Mouse (Mus musculus) testis, postnatal 10 days (tissue): ENCODE measurements around the gene Tex46.

Experiments
- DNase-seq: peaks from one replicate; pipeline ENCODE4 v3.0.0; 2021; ENCODE audit warnings: low spot score

Tex46 gene

GRCm38 (mm10) chr4:136610387-136610856 is at the start of gene Tex46:
Gene Tex46, plus strand, starts transcription at chr4:136610437.
- no peak for DNase-seq

- DNase-seq = no peak
Observed at GRCm38 (mm10) chr4:136562755-136563154, 47.5 kb upstream of the Tex46 start.

GRCm38 (mm10) chr4:136568629-136569028 is 41.6 kb upstream of the Tex46 start:
- no peak for DNase-seq

- DNase-seq = no peak
Observed at GRCm38 (mm10) chr4:136569998-136570397, 40.2 kb upstream of the Tex46 start.

GRCm38 (mm10) chr4:136581885-136582284 is 28.4 kb upstream of the Tex46 start:
- DNase-seq = no peak

GRCm38 (mm10) chr4:136587221-136587827 is 22.9 kb upstream of the Tex46 start:
- DNase-seq = no peak

GRCm38 (mm10) chr4:136588003-136588402 is 22.2 kb upstream of the Tex46 start:
- no peak for DNase-seq

GRCm38 (mm10) chr4:136592111-136592510 is 18.1 kb upstream of the Tex46 start:
- no peak for DNase-seq

GRCm38 (mm10) chr4:136594006-136594405 is 16.2 kb upstream of the Tex46 start:
- DNase-seq = no peak

- no peak for DNase-seq
Observed at GRCm38 (mm10) chr4:136595221-136595620, 15.0 kb upstream of the Tex46 start.

GRCm38 (mm10) chr4:136598268-136598876 is 11.9 kb upstream of the Tex46 start:
- DNase-seq = no peak

- DNase-seq = no peak
Observed at GRCm38 (mm10) chr4:136599869-136600268, 10.4 kb upstream of the Tex46 start.

GRCm38 (mm10) chr4:136600536-136600935 is 9.7 kb upstream of the Tex46 start:
- DNase-seq = no peak

GRCm38 (mm10) chr4:136601476-136601875 is 8.8 kb upstream of the Tex46 start:
- peak; percentile 85 for DNase-seq

- peak; percentile 65 for DNase-seq
Observed at GRCm38 (mm10) chr4:136602018-136602554, 8.2 kb upstream of the Tex46 start.

GRCm38 (mm10) chr4:136602568-136602967 is 7.7 kb upstream of the Tex46 start, which contains the start of gene Kdm1a:
Gene Kdm1a, minus strand, starts transcription at chr4:136602723.
- DNase-seq = peak; percentile 98

GRCm38 (mm10) chr4:136605756-136606485 is 4.3 kb upstream of the Tex46 start:
- DNase-seq = no peak

GRCm38 (mm10) chr4:136613657-136614056 is 3.4 kb downstream of the Tex46 start:
- DNase-seq = no peak

GRCm38 (mm10) chr4:136621336-136621735 is 11.1 kb downstream of the Tex46 start:
- no peak for DNase-seq

GRCm38 (mm10) chr4:136621956-136622355 is 11.7 kb downstream of the Tex46 start:
- no peak for DNase-seq

GRCm38 (mm10) chr4:136622388-136622787 is 12.2 kb downstream of the Tex46 start, which contains the start of gene Lactbl1:
Gene Lactbl1, plus strand, starts transcription at chr4:136622621.
- DNase-seq = no peak

GRCm38 (mm10) chr4:136626590-136626989 is 16.4 kb downstream of the Tex46 start:
- no peak for DNase-seq
